8 mouse cellular contexts compared by ENCODE assay signal in genomic region chr10:75935680-75936541, GRCm38 (mm10). TPM values are rescaled to one million over a fixed set of nuclear protein-coding genes. Genes with fewer than 3 reads are reported as not detected.
DNase-seq lines count a peak whose midpoint lies in the region; ATAC-seq and TF ChIP-seq lines count a peak whose summit lies in the region.

Gene Mmp11 (minus strand): TSS chr10:75936496.

- peak within 1 kb of the TSS; percentile 99 for H3K4me3 ChIP-seq in ES-Bruce4 (ENCODE audit: low read depth, low read length)
- peak within 1 kb of the TSS; percentile 53 for H3K4me3 ChIP-seq in forebrain, embryonic 11.5 days (ENCODE audit: low read depth, low read length)
- peak within 1 kb of the TSS; percentile 70 for H3K4me3 ChIP-seq in heart, postnatal 0 days (ENCODE audit: low read depth, low read length)
- H3K4me3 ChIP-seq in liver, embryonic 15.5 days (replicated peaks): peak within 1 kb of the TSS; percentile 71
- peak within 1 kb of the TSS; percentile 48 for H3K4me3 ChIP-seq in neural tube, embryonic 11.5 days (ENCODE audit: low read depth, low read length)
- peak within 1 kb of the TSS; percentile 56 for H3K4me3 ChIP-seq in stomach, postnatal 0 days (ENCODE audit: low read depth, low read length)

- peak; percentile 84 for DNase-seq in c-Kit-positive CD71-positive TER-119-negative erythroid progenitor cells, embryonic 14.5 days (ENCODE audit: low read depth)
- DNase-seq in forebrain, embryonic 11.5 days (ENCODE audit: low spot score): peak; percentile 87
- DNase-seq in heart, postnatal 0 days (ENCODE audit: low spot score): peak; percentile 88
- peak; percentile 92 to 93 for DNase-seq in kidney, postnatal 36 days
- DNase-seq in neural tube, embryonic 11.5 days (ENCODE audit: low spot score): peak; percentile 83
- DNase-seq in stomach, postnatal 0 days (ENCODE audit: low spot score): peak; percentile 93

- no peaks in the 10 kb centered on the region for H3K27me3 ChIP-seq in ES-Bruce4 (ENCODE audit: control insufficient read depth, insufficient read depth, low read length, poor library complexity, severe bottlenecking)
- peaks cover 31% of the 10 kb centered on the region for H3K27me3 ChIP-seq in forebrain, embryonic 11.5 days (ENCODE audit: control insufficient read depth, insufficient read depth, low read length)
- H3K27me3 ChIP-seq in heart, postnatal 0 days (ENCODE audit: control insufficient read depth, insufficient read depth, low read length): no peaks in the 10 kb centered on the region; the same call in 1 of the 2 replicates
- peaks cover 42% of the 10 kb centered on the region for H3K27me3 ChIP-seq in liver, embryonic 15.5 days
- H3K27me3 ChIP-seq in neural tube, embryonic 11.5 days (ENCODE audit: control insufficient read depth, insufficient read depth, low read length): peaks cover 25% of the 10 kb centered on the region
- H3K27me3 ChIP-seq in stomach, postnatal 0 days (ENCODE audit: control insufficient read depth, insufficient read depth, low read length): no peaks in the 10 kb centered on the region

- peak; percentile 95 for TF ChIP-seq POLR2A in ES-Bruce4 (IDR thresholded peaks at IDR 0.05; ENCODE audit: insufficient read depth, low read length)

- peaks cover 7% of the 10 kb centered on the region for H3K4me1 ChIP-seq in ES-Bruce4 (ENCODE audit: control insufficient read depth, insufficient read depth, low read length)
- peaks cover 11% of the 10 kb centered on the region for H3K4me1 ChIP-seq in forebrain, embryonic 11.5 days (replicated peaks; ENCODE audit: control insufficient read depth, insufficient read depth, low read length)
- peaks cover 22% of the 10 kb centered on the region for H3K4me1 ChIP-seq in heart, postnatal 0 days (ENCODE audit: control insufficient read depth, insufficient read depth)
- peaks cover 81% of the 10 kb centered on the region for H3K4me1 ChIP-seq in liver, embryonic 15.5 days (replicated peaks)
- H3K4me1 ChIP-seq in neural tube, embryonic 11.5 days (ENCODE audit: control insufficient read depth, insufficient read depth, low read length): peaks cover 17% of the 10 kb centered on the region
- H3K4me1 ChIP-seq in stomach, postnatal 0 days (replicated peaks; ENCODE audit: control insufficient read depth, insufficient read depth): peaks cover 11% of the 10 kb centered on the region

- H3K9ac ChIP-seq in ES-Bruce4 (ENCODE audit: low read depth, poor library complexity, severe bottlenecking): peak within 1 kb of the TSS; percentile 89
- H3K9ac ChIP-seq in forebrain, embryonic 11.5 days (ENCODE audit: low read length): peak within 1 kb of the TSS; percentile 55; the same call in 1 of the 2 replicates
- H3K9ac ChIP-seq in heart, postnatal 0 days (replicated peaks; ENCODE audit: low read depth, low read length): peak within 1 kb of the TSS; percentile 78
- peak within 1 kb of the TSS; percentile 67 for H3K9ac ChIP-seq in liver, embryonic 15.5 days
- H3K9ac ChIP-seq in neural tube, embryonic 11.5 days (ENCODE audit: low read length): peak within 1 kb of the TSS; percentile 50
- H3K9ac ChIP-seq in stomach, postnatal 0 days (ENCODE audit: low read length): peak within 1 kb of the TSS; percentile 62

- ATAC-seq in forebrain, embryonic 11.5 days (replicated peaks; ENCODE audit: low FRiP score): peak; percentile 67
- ATAC-seq in heart, postnatal 0 days (ENCODE audit: insufficient read depth, low read depth): peak; percentile 86
- peak; percentile 70 for ATAC-seq in liver, embryonic 15.5 days (ENCODE audit: insufficient read depth)
- ATAC-seq in neural tube, embryonic 11.5 days (ENCODE audit: insufficient read depth, low FRiP score, low TSS enrichment): peak; percentile 48; the same call in 1 of the 2 replicates
- peak; percentile 85 for ATAC-seq in stomach, postnatal 0 days (ENCODE audit: low FRiP score, low TSS enrichment)

- peak within 1 kb of the TSS; percentile 93 for H3K27ac ChIP-seq in ES-Bruce4 (ENCODE audit: insufficient read depth, low read length)
- no peak within 1 kb of the TSS for H3K27ac ChIP-seq in forebrain, embryonic 11.5 days (ENCODE audit: low read depth, low read length)
- H3K27ac ChIP-seq in heart, postnatal 0 days (ENCODE audit: low read depth): peak within 1 kb of the TSS; percentile 91
- H3K27ac ChIP-seq in liver, embryonic 15.5 days (replicated peaks): peak within 1 kb of the TSS; percentile 93
- H3K27ac ChIP-seq in neural tube, embryonic 11.5 days (ENCODE audit: low read depth, low read length): no peak within 1 kb of the TSS
- H3K27ac ChIP-seq in stomach, postnatal 0 days (replicated peaks): no peak within 1 kb of the TSS; the same call in 1 of the 2 replicates

- 2% methylated on average over 51 of the region's 51 CpGs for WGBS in forebrain, embryonic 11.5 days
- WGBS in heart, postnatal 0 days: 3% methylated on average over 50 of the region's 51 CpGs
- 2% methylated on average over 51 of the region's 51 CpGs for WGBS in liver, embryonic 15.5 days (ENCODE audit: insufficient replicate concordance)
- under 1% methylated on average over 50 of the region's 51 CpGs for WGBS in neural tube, embryonic 11.5 days
- 4% methylated on average over 45 of the region's 51 CpGs for WGBS in stomach, postnatal 0 days

- TF ChIP-seq EP300 in ES-Bruce4 (IDR thresholded peaks at IDR 0.05; ENCODE audit: insufficient read depth, low read depth, low read length): peak; percentile 20; the same call in 1 of the 2 replicates
- peak; percentile 50; the same call in 1 of the 2 replicates for TF ChIP-seq EP300 in heart, postnatal 0 days (IDR thresholded peaks at IDR 0.05; ENCODE audit: low read depth)
- no peak for TF ChIP-seq EP300 in stomach, postnatal 0 days (optimal IDR thresholded peaks at IDR 0.05)

- no peak for TF ChIP-seq CTCF in ES-Bruce4 (IDR thresholded peaks at IDR 0.05; ENCODE audit: low read depth, low read length)
- no peak for TF ChIP-seq CTCF in heart, postnatal 0 days (IDR thresholded peaks at IDR 0.05; ENCODE audit: low read depth)
- TF ChIP-seq CTCF in stomach, postnatal 0 days (IDR thresholded peaks at IDR 0.05; ENCODE audit: low read depth): no peak

- no peaks in the 10 kb centered on the region for H3K9me3 ChIP-seq in ES-Bruce4 (replicated peaks; ENCODE audit: control insufficient read depth, insufficient read depth, low read length, poor library complexity, severe bottlenecking)
- H3K9me3 ChIP-seq in forebrain, embryonic 11.5 days (ENCODE audit: control insufficient read depth, low read length): no peaks in the 10 kb centered on the region
- no peaks in the 10 kb centered on the region for H3K9me3 ChIP-seq in heart, postnatal 0 days (replicated peaks; ENCODE audit: control insufficient read depth, low read length)
- no peaks in the 10 kb centered on the region for H3K9me3 ChIP-seq in liver, embryonic 15.5 days (replicated peaks)
- no peaks in the 10 kb centered on the region for H3K9me3 ChIP-seq in neural tube, embryonic 11.5 days (ENCODE audit: control insufficient read depth, low read length)
- H3K9me3 ChIP-seq in stomach, postnatal 0 days (ENCODE audit: control insufficient read depth, low read length): no peaks in the 10 kb centered on the region

- H3K4me2 ChIP-seq in forebrain, embryonic 11.5 days (ENCODE audit: low read depth, low read length, severe bottlenecking): peak within 1 kb of the TSS; percentile 92
- H3K4me2 ChIP-seq in heart, postnatal 0 days (ENCODE audit: low read depth, low read length): peak within 1 kb of the TSS; percentile 59
- peak within 1 kb of the TSS; percentile 97 for H3K4me2 ChIP-seq in liver, embryonic 15.5 days
- H3K4me2 ChIP-seq in neural tube, embryonic 11.5 days (ENCODE audit: low read depth): peak within 1 kb of the TSS; percentile 97
- H3K4me2 ChIP-seq in stomach, postnatal 0 days (replicated peaks; ENCODE audit: low read depth): peak within 1 kb of the TSS; percentile 74

- H3K36me3 ChIP-seq in ES-Bruce4 (ENCODE audit: control insufficient read depth, insufficient read depth, low read length, poor library complexity, severe bottlenecking): peaks cover 12% of the 10 kb centered on the region; the same call in 1 of the 2 replicates
- H3K36me3 ChIP-seq in forebrain, embryonic 11.5 days (ENCODE audit: control insufficient read depth, insufficient read depth, low read length): no peaks in the 10 kb centered on the region
- no peaks in the 10 kb centered on the region for H3K36me3 ChIP-seq in heart, postnatal 0 days (replicated peaks; ENCODE audit: control insufficient read depth, insufficient read depth, low read length)
- peaks cover 15% of the 10 kb centered on the region for H3K36me3 ChIP-seq in liver, embryonic 15.5 days (replicated peaks)
- no peaks in the 10 kb centered on the region for H3K36me3 ChIP-seq in neural tube, embryonic 11.5 days (ENCODE audit: control insufficient read depth, insufficient read depth, low read length)
- H3K36me3 ChIP-seq in stomach, postnatal 0 days (ENCODE audit: control insufficient read depth, insufficient read depth, low read length): no peaks in the 10 kb centered on the region

RNA-seq across cellular contexts. Expression of gene Mmp11, which starts in this region (rescaled TPM):
- 23.1 and 27.9 TPM in 2 replicates for polyA plus RNA-seq in ES-Bruce4 (2011; ENCODE audit: insufficient read depth, insufficient read length, low read depth, missing spikeins)
- 25.1 and 30.0 TPM in 2 replicates for polyA plus RNA-seq in forebrain, embryonic 11.5 days (2014; fragmentation: Nextera tagmentation; extraction: Ambion mirVana)
- 13.7 and 29.4 TPM in 2 replicates for total RNA-seq in heart, postnatal 0 days (2014; rRNA removed; ENCODE audit: low replicate concordance)
- 12.6 and 15.4 TPM in 2 replicates for polyA plus RNA-seq in heart, postnatal 0 days (2015; fragmentation: Nextera tagmentation; extraction: Ambion mirVana)
- 2.4 and 3.1 TPM in 2 replicates for polyA plus RNA-seq in liver, embryonic 15.5 days (2015; fragmentation: Nextera tagmentation; extraction: Ambion mirVana)
- polyA plus RNA-seq in neural tube, embryonic 11.5 days (2014; fragmentation: Nextera tagmentation; extraction: Ambion mirVana): 41.2 and 46.1 TPM in 2 replicates
- polyA plus RNA-seq in stomach, postnatal 0 days (2015; fragmentation: Nextera tagmentation; extraction: Ambion mirVana): 9.9 and 14.6 TPM in 2 replicates

Comparison
In these comparisons a context has a peak if more than half of its experiments do, and no peak if none do; other contexts are left out.
1. H3K27ac ChIP-seq: peak in ES-Bruce4 (single experiment), heart, postnatal 0 days (single experiment) and liver, embryonic 15.5 days (single experiment); none in forebrain, embryonic 11.5 days (single experiment), neural tube, embryonic 11.5 days (single experiment) and stomach, postnatal 0 days (single experiment).
2. H3K4me3 ChIP-seq: peak in every context shown above with its lines; median percentile 99 in ES-Bruce4; 71 in liver, embryonic 15.5 days; 70 in heart, postnatal 0 days; 56 in stomach, postnatal 0 days; 53 in forebrain, embryonic 11.5 days; 48 in neural tube, embryonic 11.5 days.
3. Peak in every context shown above with its lines, with median percentiles within 50 percentile points of each other: H3K9ac ChIP-seq, DNase-seq, ATAC-seq and H3K4me2 ChIP-seq.